9 mouse cellular contexts compared by ENCODE assay signal in genomic region chr9:71679103-71679815, GRCm38 (mm10).
DNase-seq lines count a peak whose midpoint lies in the region; ATAC-seq and TF ChIP-seq lines count a peak whose summit lies in the region.
"Had no signal": no experiment of that assay in that cellular context is flagged by ENCODE, and none has a peak within 500 bp of the region (broad histone marks: within the 10 kb centered on the region; RNA-seq: fewer than 3 reads in every experiment).

No protein-coding gene starts in this region.

- TF ChIP-seq POLR2A in heart, adult 2 months (IDR thresholded peaks at IDR 0.05; ENCODE audit: insufficient read depth, low read depth, low read length): no peak

- no peak overlapping the region for H3K4me3 ChIP-seq in limb, embryonic 13.5 days
- no peak overlapping the region for H3K4me3 ChIP-seq in limb, embryonic 10.5 days
- H3K4me3 ChIP-seq in heart, adult 2 months: no peak overlapping the region
- H3K4me3 ChIP-seq in stomach, embryonic 15.5 days (replicated peaks): no peak overlapping the region
- no peak overlapping the region for H3K4me3 ChIP-seq in forebrain, embryonic 14.5 days (ENCODE audit: low read depth, low read length)
- no peak overlapping the region for H3K4me3 ChIP-seq in hindbrain, embryonic 11.5 days (ENCODE audit: low read depth, low read length)
- H3K4me3 ChIP-seq: liver, embryonic 15.5 days had no signal

- TF ChIP-seq CTCF in heart, adult 2 months (IDR thresholded peaks at IDR 0.05): no peak

- H3K4me1 ChIP-seq in limb, embryonic 13.5 days: peaks cover 27% of the 10 kb centered on the region
- peaks cover 12% of the 10 kb centered on the region for H3K4me1 ChIP-seq in limb, embryonic 10.5 days
- H3K4me1 ChIP-seq in heart, adult 2 months (ENCODE audit: control insufficient read depth, insufficient read depth, low read length): peaks cover 8% of the 10 kb centered on the region
- peaks cover 10% of the 10 kb centered on the region; the same call in 1 of the 2 replicates for H3K4me1 ChIP-seq in stomach, embryonic 15.5 days
- H3K4me1 ChIP-seq in forebrain, embryonic 14.5 days (ENCODE audit: control insufficient read depth, insufficient read depth, low read length): no peaks in the 10 kb centered on the region
- no peaks in the 10 kb centered on the region for H3K4me1 ChIP-seq in hindbrain, embryonic 11.5 days (replicated peaks; ENCODE audit: control insufficient read depth, insufficient read depth, low read length)

- no peak overlapping the region for H3K4me2 ChIP-seq in limb, embryonic 13.5 days (replicated peaks)
- H3K4me2 ChIP-seq in stomach, embryonic 15.5 days: no peak overlapping the region; the same call in 1 of the 2 replicates
- no peak overlapping the region for H3K4me2 ChIP-seq in forebrain, embryonic 14.5 days (ENCODE audit: low read length)
- H3K4me2 ChIP-seq in hindbrain, embryonic 11.5 days (replicated peaks; ENCODE audit: low read depth, low read length): no peak overlapping the region
- H3K4me2 ChIP-seq: liver, embryonic 15.5 days had no signal

- TF ChIP-seq EP300 in heart, adult 2 months (IDR thresholded peaks at IDR 0.05; ENCODE audit: insufficient read depth, low read depth, low read length): no peak

- no peaks in the 10 kb centered on the region for H3K36me3 ChIP-seq in limb, embryonic 13.5 days
- no peaks in the 10 kb centered on the region for H3K36me3 ChIP-seq in limb, embryonic 10.5 days
- no peaks in the 10 kb centered on the region for H3K36me3 ChIP-seq in heart, adult 2 months (ENCODE audit: control insufficient read depth, insufficient read depth, low read length)
- no peaks in the 10 kb centered on the region for H3K36me3 ChIP-seq in stomach, embryonic 15.5 days
- no peaks in the 10 kb centered on the region for H3K36me3 ChIP-seq in forebrain, embryonic 14.5 days (ENCODE audit: control insufficient read depth, insufficient read depth, low read length)
- no peaks in the 10 kb centered on the region for H3K36me3 ChIP-seq in hindbrain, embryonic 11.5 days (ENCODE audit: control insufficient read depth, insufficient read depth, low read length)
- H3K36me3 ChIP-seq: liver, embryonic 15.5 days had no signal

- no peak for DNase-seq in limb, embryonic 10.5 days (ENCODE audit: low spot score)
- peak; percentile 39 for DNase-seq in cerebellum, adult 9-10 months
- peak; percentile 51 to 70 for DNase-seq in heart, adult 2 months
- DNase-seq in layer of hippocampus, postnatal 36 days: no peak
- no peak for DNase-seq in forebrain, embryonic 14.5 days (ENCODE audit: low spot score)
- no peak for DNase-seq in hindbrain, embryonic 11.5 days (ENCODE audit: low spot score)

- no peaks in the 10 kb centered on the region for H3K79me2 ChIP-seq in heart, adult 2 months (replicated peaks; ENCODE audit: control insufficient read depth, insufficient read depth, low read length)

- H3K27me3 ChIP-seq in limb, embryonic 13.5 days: no peaks in the 10 kb centered on the region
- H3K27me3 ChIP-seq in limb, embryonic 10.5 days (ENCODE audit: low read depth, poor library complexity, severe bottlenecking): no peaks in the 10 kb centered on the region
- no peaks in the 10 kb centered on the region for H3K27me3 ChIP-seq in heart, adult 2 months (ENCODE audit: control insufficient read depth, insufficient read depth, low read length)
- H3K27me3 ChIP-seq in stomach, embryonic 15.5 days (replicated peaks): no peaks in the 10 kb centered on the region
- H3K27me3 ChIP-seq in forebrain, embryonic 14.5 days (replicated peaks; ENCODE audit: control insufficient read depth, insufficient read depth, low read length): no peaks in the 10 kb centered on the region
- H3K27me3 ChIP-seq in hindbrain, embryonic 11.5 days (ENCODE audit: control insufficient read depth, insufficient read depth, low read length): no peaks in the 10 kb centered on the region
- H3K27me3 ChIP-seq: liver, embryonic 15.5 days had no signal

- no peaks in the 10 kb centered on the region for H3K9me3 ChIP-seq in limb, embryonic 13.5 days
- H3K9me3 ChIP-seq in limb, embryonic 10.5 days (replicated peaks): no peaks in the 10 kb centered on the region
- 0 out of 2 replicates have a peak, but pooled peaks cover 2% of the 10 kb centered on the region for H3K9me3 ChIP-seq in stomach, embryonic 15.5 days
- H3K9me3 ChIP-seq in forebrain, embryonic 14.5 days (replicated peaks; ENCODE audit: control insufficient read depth, low read length): no peaks in the 10 kb centered on the region
- H3K9me3 ChIP-seq in hindbrain, embryonic 11.5 days (ENCODE audit: control insufficient read depth, low read length): no peaks in the 10 kb centered on the region
- H3K9me3 ChIP-seq: liver, embryonic 15.5 days had no signal

- WGBS in limb, embryonic 13.5 days: 72% methylated on average over 11 of the region's 11 CpGs
- WGBS in limb, embryonic 10.5 days: 86% methylated on average over 11 of the region's 11 CpGs
- WGBS in heart, adult 2 months: 51% methylated on average over 11 of the region's 11 CpGs
- 67% methylated on average over 11 of the region's 11 CpGs for WGBS in stomach, embryonic 15.5 days
- WGBS in forebrain, embryonic 14.5 days: 79% methylated on average over 11 of the region's 11 CpGs
- 78% methylated on average over 11 of the region's 11 CpGs for WGBS in hindbrain, embryonic 11.5 days

- no peak overlapping the region for H3K9ac ChIP-seq in limb, embryonic 13.5 days
- no peak overlapping the region for H3K9ac ChIP-seq in heart, adult 2 months (ENCODE audit: low read depth, low read length)
- no peak overlapping the region for H3K9ac ChIP-seq in stomach, embryonic 15.5 days
- no peak overlapping the region for H3K9ac ChIP-seq in forebrain, embryonic 14.5 days (ENCODE audit: low read length)
- no peak overlapping the region for H3K9ac ChIP-seq in hindbrain, embryonic 11.5 days (ENCODE audit: low read depth, low read length)
- H3K9ac ChIP-seq: liver, embryonic 15.5 days had no signal

- ATAC-seq in limb, embryonic 13.5 days (ENCODE audit: low FRiP score, low read depth): peak; percentile 69
- ATAC-seq in stomach, embryonic 15.5 days (ENCODE audit: insufficient read depth, low FRiP score, low read depth): 0 out of 2 replicates have a peak, but pooled peaks have one; percentile 13
- ATAC-seq in forebrain, embryonic 14.5 days: no peak
- no peak for ATAC-seq in hindbrain, embryonic 11.5 days (ENCODE audit: low FRiP score)

- H3K27ac ChIP-seq in limb, embryonic 13.5 days: peak overlapping the region; percentile 40; the same call in 1 of the 2 replicates
- H3K27ac ChIP-seq in limb, embryonic 10.5 days: no peak overlapping the region
- H3K27ac ChIP-seq in heart, adult 2 months: peak overlapping the region; percentile 7; the same call in 1 of the 2 replicates
- peak overlapping the region; percentile 8 for H3K27ac ChIP-seq in stomach, embryonic 15.5 days
- H3K27ac ChIP-seq in forebrain, embryonic 14.5 days (ENCODE audit: low read depth, low read length): no peak overlapping the region
- no peak overlapping the region for H3K27ac ChIP-seq in hindbrain, embryonic 11.5 days (ENCODE audit: low read depth, low read length)
- H3K27ac ChIP-seq: liver, embryonic 15.5 days had no signal

- intact Hi-C loops in heart, adult 2 months (cut with DNase I): no loop called here

Comparison
In these comparisons a context has a peak if more than half of its experiments do, and no peak if none do; other contexts are left out.
1. H3K27ac ChIP-seq: peak in limb, embryonic 13.5 days (single experiment), heart, adult 2 months (single experiment) and stomach, embryonic 15.5 days (single experiment); none in limb, embryonic 10.5 days (single experiment), forebrain, embryonic 14.5 days (single experiment) and hindbrain, embryonic 11.5 days (single experiment).
2. ATAC-seq: peak in limb, embryonic 13.5 days (single experiment) and stomach, embryonic 15.5 days (single experiment); none in forebrain, embryonic 14.5 days (single experiment) and hindbrain, embryonic 11.5 days (single experiment).
3. DNase-seq: peak in cerebellum, adult 9-10 months (single experiment) and heart, adult 2 months (2 of 2); none in limb, embryonic 10.5 days (single experiment), layer of hippocampus, postnatal 36 days (0 of 2), forebrain, embryonic 14.5 days (single experiment) and hindbrain, embryonic 11.5 days (single experiment).